Mouse (Mus musculus) T-helper 2 cell (primary cell): ENCODE results near the gene Opa3.

Source experiments
- in situ Hi-C: fragments of 300-600 bp; cut with MboI, MseI; formaldehyde crosslinking; loops from one replicate; pipeline ENCODE4 v1.15.1; 2025; ENCODE audit warnings: high pct_unique_total_duplicates

The Opa3 gene

GRCm38 (mm10) chr7:19243858-19244257 lies 15.7 kb downstream of the Opa3 start:
- in situ Hi-C loops: no loop called here

- in situ Hi-C loops: no loop called here
These were observed 16.9 kb downstream of the Opa3 start for GRCm38 (mm10) chr7:19245083-19245482.

GRCm38 (mm10) chr7:19246855-19247254 lies 18.7 kb downstream of the Opa3 start:
- in situ Hi-C loops: no loop called here

GRCm38 (mm10) chr7:19247511-19247910 lies 19.4 kb downstream of the Opa3 start:
- in situ Hi-C loops: no loop called here

- in situ Hi-C loops: no loop called here
These were observed 23.9 kb downstream of the Opa3 start for GRCm38 (mm10) chr7:19252078-19252477.

- in situ Hi-C loops: no loop called here
These were observed 25.3 kb downstream of the Opa3 start for GRCm38 (mm10) chr7:19253437-19253836.

GRCm38 (mm10) chr7:19255395-19255794 lies 27.3 kb downstream of the Opa3 start:
- in situ Hi-C loops: no loop called here

- in situ Hi-C loops: no loop called here
These were observed 28.4 kb downstream of the Opa3 start for GRCm38 (mm10) chr7:19256567-19256966.

GRCm38 (mm10) chr7:19257390-19258022 lies 29.4 kb downstream of the Opa3 start:
- in situ Hi-C loops: no loop called here

- in situ Hi-C loops: no loop called here
These were observed 30.2 kb downstream of the Opa3 start for GRCm38 (mm10) chr7:19258336-19258735.

- in situ Hi-C loops: no loop called here
These were observed 37.0 kb downstream of the Opa3 start for GRCm38 (mm10) chr7:19265147-19265546.

- in situ Hi-C loops: no loop called here
These were observed 38.0 kb downstream of the Opa3 start for GRCm38 (mm10) chr7:19265928-19266822.

GRCm38 (mm10) chr7:19267051-19267450 lies 38.9 kb downstream of the Opa3 start:
- in situ Hi-C loops: no loop called here

GRCm38 (mm10) chr7:19268993-19269681 lies 41.0 kb downstream of the Opa3 start:
- in situ Hi-C loops: no loop called here

GRCm38 (mm10) chr7:19269721-19270441 lies 41.7 kb downstream of the Opa3 start:
- in situ Hi-C loops: no loop called here

- in situ Hi-C loops: no loop called here
These were observed 42.5 kb downstream of the Opa3 start for GRCm38 (mm10) chr7:19270509-19271237.

GRCm38 (mm10) chr7:19271238-19272172 lies 43.4 kb downstream of the Opa3 start, which contains the start of gene Vasp:
Vasp (minus strand) TSS chr7:19271817.
- in situ Hi-C loops: no loop called here

GRCm38 (mm10) chr7:19272173-19272764 lies 44.1 kb downstream of the Opa3 start:
- in situ Hi-C loops: no loop called here

GRCm38 (mm10) chr7:19276253-19276652 lies 48.1 kb downstream of the Opa3 start:
- in situ Hi-C loops: no loop called here
